Mouse (Mus musculus) layer of hippocampus, adult 9-10 months (tissue): ENCODE measurements around the gene Pacsin1.

ENCODE experiments used
- DNase-seq: peaks from one replicate; pipeline ENCODE4 v3.0.0; 2022; ENCODE audit warnings: low spot score

Pacsin1 gene

GRCm38 (mm10) chr17:27725412-27725811 is 70.1 kb downstream of the Pacsin1 start:
- no peak for DNase-seq

- DNase-seq = no peak
Measured at GRCm38 (mm10) chr17:27726527-27726926, 71.2 kb downstream of the Pacsin1 start.

GRCm38 (mm10) chr17:27728770-27729169 is 73.5 kb downstream of the Pacsin1 start, which contains the start of gene Spdef:
Spdef (minus strand) TSS chr17:27728955.
- no peak for DNase-seq

GRCm38 (mm10) chr17:27732152-27732551 is 76.8 kb downstream of the Pacsin1 start:
- DNase-seq = no peak

GRCm38 (mm10) chr17:27732694-27733093 is 77.4 kb downstream of the Pacsin1 start:
- DNase-seq = no peak

GRCm38 (mm10) chr17:27734344-27735073 is 79.2 kb downstream of the Pacsin1 start:
- no peak for DNase-seq

- no peak for DNase-seq
Measured at GRCm38 (mm10) chr17:27740961-27741360, 85.7 kb downstream of the Pacsin1 start.

GRCm38 (mm10) chr17:27746446-27746845 is 91.1 kb downstream of the Pacsin1 start:
- DNase-seq = no peak

GRCm38 (mm10) chr17:27748123-27748522 is 92.8 kb downstream of the Pacsin1 start:
- no peak for DNase-seq

GRCm38 (mm10) chr17:27750451-27750942 is 95.2 kb downstream of the Pacsin1 start:
- DNase-seq = no peak

GRCm38 (mm10) chr17:27751314-27752202 is 96.2 kb downstream of the Pacsin1 start:
- no peak for DNase-seq

- no peak for DNase-seq
Measured at GRCm38 (mm10) chr17:27760169-27760568, 104.9 kb downstream of the Pacsin1 start.
